Mouse (Mus musculus) hindbrain, postnatal 0 days (tissue): ENCODE measurements around the gene Bad. TPM values are rescaled to one million over a fixed set of nuclear protein-coding genes. Genes with fewer than 3 reads are reported as not detected.
A peak's percentile ranks its signal among the peaks of the same experiment; 100 is the strongest.
"Not testable (repeated sequence)": the region's sequence is repeated elsewhere in the genome, so short reads cannot be mapped to it uniquely, and the experiment has no call there.

Experiments
- ATAC-seq: fragments of 200-750 bp; cut with Nextera tagmentation; 2 replicates; pipeline ENCODE4 v1.8.0; 2017; ENCODE audit warnings: mild to moderate bottlenecking, moderate TSS enrichment, moderate library complexity
- DNase-seq: peaks from one replicate; pipeline ENCODE4 v3.0.0-alpha.2; 2015; ENCODE audit warnings: low spot score
- H3K27ac ChIP-seq: fragments of 300-500 bp; sonication (generic); 2 replicates; pipeline ENCODE4 v1.5.1; 2014; ENCODE audit warnings: mild to moderate bottlenecking
- H3K27me3 ChIP-seq: fragments of 300-500 bp; sonication (generic); 2 replicates; pipeline ENCODE4 v1.6.1; 2014; ENCODE audit warnings: low read length, mixed read lengths; ENCODE audit not compliant: insufficient read depth
- H3K36me3 ChIP-seq: fragments of 300-500 bp; sonication (generic); 2 replicates; pipeline ENCODE4 v1.6.1; 2014; ENCODE audit warnings: low read length, mixed read lengths; ENCODE audit not compliant: insufficient read depth
- H3K4me1 ChIP-seq: fragments of 300-500 bp; sonication (generic); 2 replicates; pipeline ENCODE4 v1.6.1; 2014; ENCODE audit warnings: antibody characterized with exemption, low read length, mixed read lengths; ENCODE audit not compliant: insufficient read depth
- H3K4me2 ChIP-seq: fragments of 300-500 bp; sonication (generic); 2 replicates; pipeline ENCODE4 v1.6.1; 2014; ENCODE audit warnings: low read depth, mild to moderate bottlenecking, low read length, moderate library complexity, mixed read lengths
- H3K4me3 ChIP-seq: fragments of 300-500 bp; sonication (generic); 2 replicates; pipeline ENCODE4 v1.5.1; 2014; ENCODE audit warnings: low read length
- H3K9ac ChIP-seq: fragments of 300-500 bp; sonication (generic); replicated peaks from 2 replicates; pipeline ENCODE4 v1.6.1; 2014; ENCODE audit warnings: mild to moderate bottlenecking, low read length, moderate library complexity, mixed read lengths
- H3K9me3 ChIP-seq: fragments of 300-500 bp; sonication (generic); 2 replicates; pipeline ENCODE4 v1.6.1; 2016; ENCODE audit warnings: low read length, mixed read lengths
- CTCF ChIP-seq: IDR thresholded peaks from 2 replicates; pipeline ENCODE4 v1.5.1; 2016; ENCODE audit warnings: antibody characterized with exemption, control low read depth, low read depth
- WGBS: fragments of 180-500 bp; shearing (Covaris S2); extraction: QIAGEN DNeasy Blood & Tissue Kit; methylation state at CpG from one replicate; pipeline ENCODE4 v1.1.7; 2014; 5-methylcytosine and 5-hydroxymethylcytosine counted together
- polyA plus RNA-seq: library from polyadenylated mRNA; unstranded; fragments of >200 nt; fragmentation: Nextera tagmentation; extraction: Ambion mirVana; gene quantifications from 2 replicates; pipeline ENCODE4 v1.2.1, GENCODE M21; 2015
- total RNA-seq: library from RNA; depleted of rRNA; stranded (reverse); fragments of >200 nt; gene quantifications from 2 replicates; pipeline ENCODE4 v1.2.3, GENCODE M21; 2014

The Bad gene
- total and polyA plus RNA-seq, 2 experiments from 2014 or later = 58.2 to 86.6 TPM

GRCm38 (mm10) chr19:6909507-6910289 lies 32.0 kb upstream of the Bad start, which contains the start of the genes Trmt112 and Prdx5:
TSS of gene Trmt112 (plus strand) at chr19:6909698.
TSS of gene Prdx5 (minus strand) at chr19:6910106.
- peak; percentile 96 for ATAC-seq
- under 1% methylated on average over 65 of the region's 65 CpGs for WGBS
- Histone ChIP-seq H3K9me3 (no peaks in the 10 kb centered on the region), H3K4me1 (peaks cover 10% of the 10 kb centered on the region; the same call in 1 of the 2 replicates), H3K4me3 (peak within 1 kb of the TSS; percentile 55), H3K4me2 (peak within 1 kb of the TSS; percentile 73), H3K27me3 (no peaks in the 10 kb centered on the region), H3K27ac (peak within 1 kb of the TSS; percentile 98), H3K36me3 (peaks cover 42% of the 10 kb centered on the region), H3K9ac (peak within 1 kb of the TSS; percentile 63)
- no peak; the same call in 1 of the 2 replicates for TF ChIP-seq CTCF
- DNase-seq = peak; percentile 99

- WGBS = under 1% methylated on average over 29 of the region's 30 CpGs
- H3K27ac ChIP-seq = peak overlapping the region; percentile 98
- H3K9me3 ChIP-seq, H3K27me3 ChIP-seq: not testable (repeated sequence)
- H3K4me1 ChIP-seq = peaks cover 10% of the 10 kb centered on the region; the same call in 1 of the 2 replicates
- peaks cover 42% of the 10 kb centered on the region for H3K36me3 ChIP-seq
- peak overlapping the region; percentile 63 for H3K9ac ChIP-seq
- H3K4me2 ChIP-seq = peak overlapping the region; percentile 73
- peak; percentile 13 for ATAC-seq
- H3K4me3 ChIP-seq = peak overlapping the region; percentile 55
- peak; percentile 54 for DNase-seq
These were observed 31.4 kb upstream of the Bad start for GRCm38 (mm10) chr19:6910306-6910705.

- no peak overlapping the region for H3K4me3 ChIP-seq
- no peak overlapping the region; the same call in 1 of the 2 replicates for H3K9ac ChIP-seq
- peak overlapping the region; percentile 25 for H3K4me2 ChIP-seq
- 78% methylated on average over 19 of the region's 19 CpGs for WGBS
- no peaks in the 10 kb centered on the region for H3K9me3 ChIP-seq
- peaks cover 10% of the 10 kb centered on the region; the same call in 1 of the 2 replicates for H3K4me1 ChIP-seq
- no peaks in the 10 kb centered on the region for H3K27me3 ChIP-seq
- no peak for TF ChIP-seq CTCF
- H3K36me3 ChIP-seq = peaks cover 35% of the 10 kb centered on the region
- no peak overlapping the region for H3K27ac ChIP-seq
- ATAC-seq (no peak), DNase-seq (no peak)
These were observed 30.3 kb upstream of the Bad start for GRCm38 (mm10) chr19:6911101-6912074.

- no peak for TF ChIP-seq CTCF
- Histone ChIP-seq H3K27ac (no peak overlapping the region), H3K36me3 (peaks cover 27% of the 10 kb centered on the region), H3K4me2 (no peak overlapping the region), H3K4me1 (peaks cover 10% of the 10 kb centered on the region; the same call in 1 of the 2 replicates), H3K27me3 (no peaks in the 10 kb centered on the region), H3K9ac (no peak overlapping the region), H3K4me3 (no peak overlapping the region), H3K9me3 (no peaks in the 10 kb centered on the region)
- DNase-seq (no peak), ATAC-seq (no peak)
- 93% methylated on average over 15 of the region's 15 CpGs for WGBS
These were observed 29.3 kb upstream of the Bad start for GRCm38 (mm10) chr19:6912205-6912970.

GRCm38 (mm10) chr19:6913036-6913435 lies 28.6 kb upstream of the Bad start:
- DNase-seq = no peak
- no peak overlapping the region for H3K4me3 ChIP-seq
- no peak overlapping the region for H3K27ac ChIP-seq
- ATAC-seq = no peak
- no peak overlapping the region for H3K9ac ChIP-seq
- H3K27me3 ChIP-seq = no peaks in the 10 kb centered on the region
- H3K36me3 ChIP-seq = peaks cover 27% of the 10 kb centered on the region
- H3K4me1 ChIP-seq = peaks cover 10% of the 10 kb centered on the region; the same call in 1 of the 2 replicates
- H3K4me2 ChIP-seq = no peak overlapping the region
- no peak for TF ChIP-seq CTCF
- 87% methylated on average over 6 of the region's 6 CpGs for WGBS
- H3K9me3 ChIP-seq = no peaks in the 10 kb centered on the region

- Histone ChIP-seq H3K27ac (no peak overlapping the region), H3K36me3 (peaks cover 27% of the 10 kb centered on the region), H3K27me3 (no peaks in the 10 kb centered on the region), H3K9me3 (no peaks in the 10 kb centered on the region), H3K4me3 (no peak overlapping the region), H3K9ac (no peak overlapping the region), H3K4me1 (0 out of 2 replicates have a peak, but pooled peaks cover 5% of the 10 kb centered on the region), H3K4me2 (no peak overlapping the region)
- ATAC-seq (no peak), DNase-seq (no peak)
- no peak for TF ChIP-seq CTCF
- 77% methylated on average over 11 of the region's 11 CpGs for WGBS
These were observed 27.7 kb upstream of the Bad start for GRCm38 (mm10) chr19:6913991-6914390.
